Mouse (Mus musculus): Measurements from ENCODE around the gene Siah2. TPM values are rescaled to one million over a fixed set of nuclear protein-coding genes. Genes with fewer than 3 reads are reported as not detected.
A peak's percentile ranks its signal among the peaks of the same experiment; 100 is the strongest.

Gene Siah2
- polyA plus RNA-seq (2014; fragmentation: Nextera tagmentation; extraction: Ambion mirVana): 4.2 and 5.1 TPM in 2 replicates

DNA sequence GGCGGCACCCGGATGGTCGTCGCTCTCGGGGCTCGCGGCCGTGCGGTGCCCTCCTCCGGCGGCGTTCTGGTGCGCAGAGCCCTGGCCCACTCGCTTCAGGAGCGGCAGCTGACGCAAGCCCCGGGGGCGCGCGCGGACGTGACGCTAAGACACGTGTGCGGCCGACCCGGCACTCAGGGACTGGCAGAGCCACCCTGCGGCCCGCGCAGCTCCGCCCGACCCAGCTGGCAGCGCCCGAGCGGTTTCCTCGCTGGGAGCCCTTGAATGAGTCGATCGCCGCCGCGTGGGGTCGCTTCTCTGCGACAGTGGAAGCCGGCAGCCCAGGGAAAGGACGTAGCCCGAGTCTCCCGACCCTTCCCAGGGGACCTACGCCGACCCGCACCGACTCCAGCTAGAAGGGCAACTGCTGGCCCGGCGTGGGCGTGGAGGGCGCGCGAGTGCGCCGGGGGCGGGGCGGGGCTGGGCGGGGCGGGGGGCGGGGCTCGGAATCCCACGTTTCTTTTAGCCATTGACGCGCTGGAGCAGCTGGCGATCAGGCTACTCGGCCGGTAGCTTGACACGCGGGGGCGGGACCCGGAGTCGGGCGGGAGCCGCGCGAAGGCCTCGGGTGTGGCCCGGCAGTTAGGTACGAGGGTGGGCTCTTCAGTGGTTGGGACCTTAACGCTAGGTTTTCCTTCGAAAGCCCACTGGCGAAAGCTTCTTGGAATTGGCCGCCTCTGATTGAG, at the start of gene Siah2:
Gene Siah2, minus strand, starts transcription at position 404 of the 725 bp plus-strand sequence.
- peak; percentile 91 for ATAC-seq (ENCODE audit: insufficient number of reproducible peaks, low FRiP score, low TSS enrichment, low read depth)
- Histone ChIP-seq H3K4me3 (ENCODE audit: low read depth, low read length) (peak within 1 kb of the TSS; percentile 66), H3K9ac (ENCODE audit: low read length) (peak within 1 kb of the TSS; percentile 70), H3K27ac (replicated peaks; ENCODE audit: low read depth, low read length) (no peak within 1 kb of the TSS), H3K36me3 (ENCODE audit: control insufficient read depth, insufficient read depth, low read length) (no peaks in the 10 kb centered on the region), H3K9me3 (ENCODE audit: control insufficient read depth, low read length) (no peaks in the 10 kb centered on the region), H3K4me2 (ENCODE audit: low read depth, severe bottlenecking) (peak within 1 kb of the TSS; percentile 98), H3K27me3 (ENCODE audit: control insufficient read depth, insufficient read depth, low read length) (peaks cover 3% of the 10 kb centered on the region; the same call in 1 of the 2 replicates), H3K4me1 (ENCODE audit: control insufficient read depth, insufficient read depth, low read length) (peaks cover 9% of the 10 kb centered on the region; the same call in 1 of the 2 replicates)
- DNase-seq (ENCODE audit: low spot score): peak; percentile 84
- under 1% methylated on average over 68 of the region's 87 CpGs for WGBS

DNA sequence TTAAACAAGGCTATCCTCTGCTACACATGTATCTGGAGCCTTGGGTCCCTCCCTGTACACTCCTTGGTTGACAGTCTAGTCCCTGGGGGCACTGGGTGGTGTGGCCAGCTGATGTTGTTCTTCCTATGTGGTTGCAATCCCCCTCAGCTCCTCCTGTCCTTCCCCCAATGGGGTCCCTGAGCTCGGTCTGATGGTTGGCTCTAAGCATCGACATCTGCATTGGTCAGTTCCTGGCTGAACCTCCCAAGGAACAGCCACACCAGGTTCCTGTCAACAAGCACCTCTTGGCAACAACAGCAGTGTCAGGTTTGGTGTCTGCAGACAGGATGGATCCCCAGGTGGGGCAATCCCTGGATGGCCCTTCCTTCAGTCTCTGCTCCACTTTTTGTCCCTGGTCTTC, 47.3 kb upstream of the Siah2 start:
- H3K27ac ChIP-seq (replicated peaks; ENCODE audit: low read depth, low read length): no peak overlapping the region
- H3K4me1 ChIP-seq (ENCODE audit: control insufficient read depth, insufficient read depth, low read length): no peaks in the 10 kb centered on the region
- ATAC-seq (ENCODE audit: insufficient number of reproducible peaks, low FRiP score, low TSS enrichment, low read depth): no peak

DNA sequence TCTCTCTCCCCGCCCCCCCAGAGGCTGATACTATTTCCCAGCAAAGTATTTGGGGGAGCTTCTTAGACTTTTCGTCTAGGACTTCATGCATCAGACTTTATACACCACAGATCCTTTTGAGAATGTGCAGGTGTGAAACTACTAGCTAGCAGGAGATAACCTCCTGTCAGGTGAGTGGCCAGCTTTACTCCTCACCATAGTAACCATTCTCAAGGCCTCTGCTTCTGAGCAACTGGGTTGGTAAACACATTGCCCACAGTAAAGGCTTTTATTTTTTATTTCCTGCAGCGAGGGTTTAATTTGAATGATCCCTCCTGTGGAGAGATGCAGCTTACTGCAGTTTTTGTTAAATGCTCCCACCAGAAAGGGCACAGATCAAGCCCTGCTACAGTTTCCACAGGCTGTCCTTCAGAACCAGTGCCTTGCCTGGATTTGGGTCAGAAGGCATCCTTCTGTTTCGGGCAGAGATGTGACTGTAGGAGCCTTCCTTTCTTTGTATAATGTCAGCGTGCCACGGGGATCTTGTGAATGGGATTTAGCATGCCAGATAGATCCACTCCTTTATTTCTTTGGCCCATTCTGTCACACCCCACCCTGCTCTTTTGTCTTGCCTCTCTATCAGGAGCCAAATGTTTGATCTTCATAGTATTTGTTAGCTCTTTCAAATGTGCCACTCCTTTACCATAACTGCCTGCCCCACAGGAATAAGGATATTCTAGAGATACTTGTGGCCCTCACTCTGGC, 46.3 kb upstream of the Siah2 start:
- Histone ChIP-seq H3K36me3 (ENCODE audit: control insufficient read depth, insufficient read depth, low read length) (no peaks in the 10 kb centered on the region), H3K9ac (ENCODE audit: low read length) (no peak overlapping the region), H3K27me3 (ENCODE audit: control insufficient read depth, insufficient read depth, low read length) (no peaks in the 10 kb centered on the region), H3K4me2 (ENCODE audit: low read depth, severe bottlenecking) (no peak overlapping the region), H3K27ac (replicated peaks; ENCODE audit: low read depth, low read length) (no peak overlapping the region), H3K9me3 (ENCODE audit: control insufficient read depth, low read length) (no peaks in the 10 kb centered on the region), H3K4me3 (ENCODE audit: low read depth, low read length) (no peak overlapping the region), H3K4me1 (ENCODE audit: control insufficient read depth, insufficient read depth, low read length) (0 out of 2 replicates have a peak, but pooled peaks cover under 1% of the 10 kb centered on the region)
- ATAC-seq (ENCODE audit: insufficient number of reproducible peaks, low FRiP score, low TSS enrichment, low read depth): no peak
- WGBS: 34% methylated on average over 6 of the region's 6 CpGs
- no peak for DNase-seq (ENCODE audit: low spot score)

More for the DNA sequence above, 47.3 kb upstream of the Siah2 start:
- Histone ChIP-seq H3K4me3 (ENCODE audit: low read depth, low read length) (no peak overlapping the region), H3K27me3 (ENCODE audit: control insufficient read depth, insufficient read depth, low read length) (no peaks in the 10 kb centered on the region), H3K9me3 (ENCODE audit: control insufficient read depth, low read length) (no peaks in the 10 kb centered on the region), H3K4me2 (ENCODE audit: low read depth, severe bottlenecking) (no peak overlapping the region), H3K9ac (ENCODE audit: low read length) (no peak overlapping the region), H3K36me3 (ENCODE audit: control insufficient read depth, insufficient read depth, low read length) (no peaks in the 10 kb centered on the region)
- 77% methylated on average over 2 of the region's 2 CpGs for WGBS
- DNase-seq (ENCODE audit: low spot score): no peak

DNA sequence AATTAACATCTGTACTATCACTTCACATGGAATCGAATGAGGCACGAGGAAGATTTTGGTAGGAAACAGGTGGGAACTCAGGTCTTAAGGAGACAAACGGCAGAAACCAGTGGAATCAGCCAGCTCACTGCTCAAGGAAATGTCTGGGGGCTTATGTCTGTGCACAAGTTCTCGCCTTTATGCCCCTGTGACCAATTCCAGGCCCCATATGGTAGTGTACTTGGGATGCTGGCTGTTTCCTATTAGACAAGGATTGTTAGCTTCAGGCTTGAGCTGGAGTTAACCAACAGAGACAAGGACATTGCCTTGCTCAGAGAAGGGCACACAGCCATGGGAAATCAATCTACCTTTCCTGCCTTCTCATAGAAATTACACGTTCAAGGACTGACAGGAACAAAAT, 39.3 kb upstream of the Siah2 start:
- Histone ChIP-seq H3K36me3 (ENCODE audit: control insufficient read depth, insufficient read depth, low read length) (no peaks in the 10 kb centered on the region), H3K27ac (replicated peaks; ENCODE audit: low read depth, low read length) (no peak overlapping the region), H3K27me3 (ENCODE audit: control insufficient read depth, insufficient read depth, low read length) (no peaks in the 10 kb centered on the region), H3K4me1 (ENCODE audit: control insufficient read depth, insufficient read depth, low read length) (0 out of 2 replicates have a peak, but pooled peaks cover 3% of the 10 kb centered on the region), H3K4me2 (ENCODE audit: low read depth, severe bottlenecking) (no peak overlapping the region), H3K4me3 (ENCODE audit: low read depth, low read length) (no peak overlapping the region), H3K9ac (ENCODE audit: low read length) (no peak overlapping the region), H3K9me3 (ENCODE audit: control insufficient read depth, low read length) (no peaks in the 10 kb centered on the region)
- DNase-seq (ENCODE audit: low spot score) (peak; percentile 47), ATAC-seq (ENCODE audit: insufficient number of reproducible peaks, low FRiP score, low TSS enrichment, low read depth) (0 out of 2 replicates have a peak, but pooled peaks have one; percentile 44)
- WGBS: 34% methylated on average over 5 of the region's 5 CpGs

DNA sequence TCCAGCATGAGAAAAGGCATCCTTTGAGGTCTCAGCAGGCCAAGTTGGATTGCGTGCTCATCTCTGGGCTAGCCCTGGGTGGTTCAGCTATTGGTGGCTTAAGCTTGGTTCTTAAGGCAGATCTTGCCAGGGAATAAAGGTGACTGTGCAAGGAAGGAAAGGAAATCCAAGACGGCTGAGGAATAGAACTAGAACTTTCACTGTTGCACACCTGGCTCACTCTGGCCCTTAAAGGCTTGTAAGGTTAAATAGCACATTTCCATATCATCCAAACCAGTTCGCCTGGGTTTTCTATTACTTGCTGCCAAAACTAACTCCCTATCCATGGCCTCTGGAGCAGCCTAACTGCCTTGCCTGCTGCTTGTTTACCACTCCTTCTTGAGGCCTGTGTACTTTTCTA, 38.4 kb upstream of the Siah2 start:
- no peak overlapping the region for H3K4me3 ChIP-seq (ENCODE audit: low read depth, low read length)
- H3K9me3 ChIP-seq (ENCODE audit: control insufficient read depth, low read length): no peaks in the 10 kb centered on the region
- H3K36me3 ChIP-seq (ENCODE audit: control insufficient read depth, insufficient read depth, low read length): no peaks in the 10 kb centered on the region
- ATAC-seq (ENCODE audit: insufficient number of reproducible peaks, low FRiP score, low TSS enrichment, low read depth) (no peak), DNase-seq (ENCODE audit: low spot score) (no peak)
- H3K27ac ChIP-seq (replicated peaks; ENCODE audit: low read depth, low read length): no peak overlapping the region
- H3K4me2 ChIP-seq (ENCODE audit: low read depth, severe bottlenecking): no peak overlapping the region
- no peaks in the 10 kb centered on the region for H3K27me3 ChIP-seq (ENCODE audit: control insufficient read depth, insufficient read depth, low read length)
- no peak overlapping the region for H3K9ac ChIP-seq (ENCODE audit: low read length)
- H3K4me1 ChIP-seq (ENCODE audit: control insufficient read depth, insufficient read depth, low read length): 0 out of 2 replicates have a peak, but pooled peaks cover 3% of the 10 kb centered on the region
- 82% methylated on average over 3 of the region's 3 CpGs for WGBS

DNA sequence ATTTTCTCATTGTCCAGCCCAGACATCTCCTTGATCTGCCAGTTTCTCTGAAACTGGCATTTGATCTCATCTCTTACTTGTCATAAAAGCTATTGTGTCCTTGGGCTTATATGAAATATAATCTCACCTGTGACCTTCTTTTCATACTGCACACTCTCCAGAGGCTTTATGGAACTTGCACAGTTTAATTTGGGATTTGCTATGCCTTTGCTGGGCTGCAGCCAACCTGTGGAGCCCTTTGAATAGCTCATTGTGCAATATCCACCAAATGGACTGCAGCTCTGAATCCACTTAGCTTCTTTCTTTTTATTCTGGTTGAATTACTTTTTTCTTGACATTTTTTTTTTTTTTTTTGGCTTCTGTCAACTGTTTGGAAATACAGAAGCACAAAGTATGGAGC, 37.3 kb upstream of the Siah2 start:
- H3K4me2 ChIP-seq (ENCODE audit: low read depth, severe bottlenecking): no peak overlapping the region
- no peak overlapping the region for H3K27ac ChIP-seq (replicated peaks; ENCODE audit: low read depth, low read length)
- H3K27me3 ChIP-seq (ENCODE audit: control insufficient read depth, insufficient read depth, low read length): no peaks in the 10 kb centered on the region
- H3K4me1 ChIP-seq (ENCODE audit: control insufficient read depth, insufficient read depth, low read length): 0 out of 2 replicates have a peak, but pooled peaks cover 3% of the 10 kb centered on the region
- DNase-seq (ENCODE audit: low spot score) (no peak), ATAC-seq (ENCODE audit: insufficient number of reproducible peaks, low FRiP score, low TSS enrichment, low read depth) (no peak)
- no peaks in the 10 kb centered on the region for H3K9me3 ChIP-seq (ENCODE audit: control insufficient read depth, low read length)
- H3K9ac ChIP-seq (ENCODE audit: low read length): no peak overlapping the region
- no peak overlapping the region for H3K4me3 ChIP-seq (ENCODE audit: low read depth, low read length)
- H3K36me3 ChIP-seq (ENCODE audit: control insufficient read depth, insufficient read depth, low read length): no peaks in the 10 kb centered on the region

DNA sequence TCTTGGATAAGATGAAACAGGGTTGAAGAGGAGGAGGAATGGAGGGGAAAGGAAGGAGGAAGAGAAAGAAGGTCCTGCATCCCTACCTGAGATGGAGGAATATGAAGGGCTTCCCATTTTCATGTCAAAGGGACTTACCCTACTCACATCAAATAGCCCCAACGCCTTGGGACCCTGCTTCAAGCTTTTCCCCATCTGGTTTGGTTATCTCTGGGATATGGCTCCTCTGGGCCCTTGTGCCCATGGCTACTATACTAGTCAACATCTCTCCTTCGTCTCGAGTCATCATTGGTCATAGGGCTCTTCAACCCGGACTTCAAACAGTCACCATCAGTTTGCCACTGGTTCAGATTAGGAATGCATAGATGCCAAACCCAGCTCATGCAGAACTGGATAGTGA, 35.4 kb upstream of the Siah2 start:
- H3K9ac ChIP-seq (ENCODE audit: low read length): no peak overlapping the region
- ATAC-seq (ENCODE audit: insufficient number of reproducible peaks, low FRiP score, low TSS enrichment, low read depth) (no peak), DNase-seq (ENCODE audit: low spot score) (no peak)
- H3K4me3 ChIP-seq (ENCODE audit: low read depth, low read length): no peak overlapping the region
- H3K4me1 ChIP-seq (ENCODE audit: control insufficient read depth, insufficient read depth, low read length): no peaks in the 10 kb centered on the region
- no peaks in the 10 kb centered on the region for H3K9me3 ChIP-seq (ENCODE audit: control insufficient read depth, low read length)
- no peaks in the 10 kb centered on the region for H3K36me3 ChIP-seq (ENCODE audit: control insufficient read depth, insufficient read depth, low read length)
- 76% methylated on average over 4 of the region's 4 CpGs for WGBS
- no peaks in the 10 kb centered on the region for H3K27me3 ChIP-seq (ENCODE audit: control insufficient read depth, insufficient read depth, low read length)
- no peak overlapping the region for H3K27ac ChIP-seq (replicated peaks; ENCODE audit: low read depth, low read length)
- no peak overlapping the region for H3K4me2 ChIP-seq (ENCODE audit: low read depth, severe bottlenecking)

DNA sequence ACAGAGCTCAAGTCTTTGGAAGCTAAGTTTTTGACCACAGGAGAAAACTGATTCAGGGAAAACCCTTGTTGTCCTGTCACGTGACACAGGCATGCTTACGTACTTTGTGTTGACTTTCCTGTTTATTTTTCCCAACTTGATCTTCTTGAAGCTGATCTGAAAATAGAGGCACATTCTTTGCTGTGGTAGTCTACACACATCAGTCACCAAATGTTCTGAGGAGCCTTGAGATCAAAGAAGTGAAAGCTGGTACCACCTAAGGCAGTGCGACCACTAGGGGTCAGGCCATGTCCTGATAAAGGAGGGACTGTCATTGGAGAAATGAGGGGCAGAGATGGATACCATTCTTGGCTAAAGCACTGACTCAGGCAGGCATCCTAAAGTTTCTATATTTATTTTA, 34.8 kb upstream of the Siah2 start:
- H3K27ac ChIP-seq (replicated peaks; ENCODE audit: low read depth, low read length): no peak overlapping the region
- ATAC-seq (ENCODE audit: insufficient number of reproducible peaks, low FRiP score, low TSS enrichment, low read depth) (no peak), DNase-seq (ENCODE audit: low spot score) (peak; percentile 49)
- WGBS: 50% methylated on average over 3 of the region's 3 CpGs
- H3K9me3 ChIP-seq (ENCODE audit: control insufficient read depth, low read length): no peaks in the 10 kb centered on the region
- H3K9ac ChIP-seq (ENCODE audit: low read length): no peak overlapping the region
- no peaks in the 10 kb centered on the region for H3K36me3 ChIP-seq (ENCODE audit: control insufficient read depth, insufficient read depth, low read length)
- H3K4me3 ChIP-seq (ENCODE audit: low read depth, low read length): no peak overlapping the region
- H3K4me1 ChIP-seq (ENCODE audit: control insufficient read depth, insufficient read depth, low read length): no peaks in the 10 kb centered on the region
- no peaks in the 10 kb centered on the region for H3K27me3 ChIP-seq (ENCODE audit: control insufficient read depth, insufficient read depth, low read length)
- no peak overlapping the region for H3K4me2 ChIP-seq (ENCODE audit: low read depth, severe bottlenecking)

All from limb, embryonic 11.5 days (tissue).